Mouse (Mus musculus): Measurements from ENCODE around the gene Evpl. TPM values are rescaled to one million over a fixed set of nuclear protein-coding genes. Genes with fewer than 3 reads are reported as not detected.

Evpl gene
- total RNA-seq, 2 experiments from 2014 or later, result 0.26 to 0.59 TPM

DNA sequence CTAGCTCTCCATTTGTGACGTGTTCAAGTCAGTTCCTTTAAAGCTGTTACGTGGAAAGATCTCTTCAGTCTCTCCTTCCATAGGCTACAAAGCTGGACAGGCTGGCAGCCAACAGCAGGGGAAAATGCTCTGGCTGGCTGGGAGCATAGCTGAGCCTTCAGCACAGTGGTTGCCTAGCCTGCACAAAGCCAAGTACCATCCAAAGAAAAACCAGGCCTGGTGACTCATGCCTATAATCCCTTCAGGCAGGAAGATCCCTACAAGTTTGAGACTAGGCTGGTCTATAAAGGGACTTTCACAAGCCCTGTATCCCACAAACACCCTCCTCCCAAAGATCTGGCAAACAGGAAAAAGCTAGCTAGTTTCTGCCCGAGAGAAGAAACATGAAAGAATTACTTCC is 52.0 kb downstream of the Evpl start:
- DNase-seq (ENCODE audit: extremely low spot score in 1 of 2, low spot score in 1 of 2), result no peak

- no peak for DNase-seq (ENCODE audit: extremely low spot score in 1 of 2, low spot score in 1 of 2)
These were observed 59.3 kb downstream of the Evpl start for GRCm38 (mm10) chr11:116178411-116179121.

GRCm38 (mm10) chr11:116176010-116176409 is 61.9 kb downstream of the Evpl start:
- no peak for DNase-seq (ENCODE audit: extremely low spot score in 1 of 2, low spot score in 1 of 2)

DNA sequence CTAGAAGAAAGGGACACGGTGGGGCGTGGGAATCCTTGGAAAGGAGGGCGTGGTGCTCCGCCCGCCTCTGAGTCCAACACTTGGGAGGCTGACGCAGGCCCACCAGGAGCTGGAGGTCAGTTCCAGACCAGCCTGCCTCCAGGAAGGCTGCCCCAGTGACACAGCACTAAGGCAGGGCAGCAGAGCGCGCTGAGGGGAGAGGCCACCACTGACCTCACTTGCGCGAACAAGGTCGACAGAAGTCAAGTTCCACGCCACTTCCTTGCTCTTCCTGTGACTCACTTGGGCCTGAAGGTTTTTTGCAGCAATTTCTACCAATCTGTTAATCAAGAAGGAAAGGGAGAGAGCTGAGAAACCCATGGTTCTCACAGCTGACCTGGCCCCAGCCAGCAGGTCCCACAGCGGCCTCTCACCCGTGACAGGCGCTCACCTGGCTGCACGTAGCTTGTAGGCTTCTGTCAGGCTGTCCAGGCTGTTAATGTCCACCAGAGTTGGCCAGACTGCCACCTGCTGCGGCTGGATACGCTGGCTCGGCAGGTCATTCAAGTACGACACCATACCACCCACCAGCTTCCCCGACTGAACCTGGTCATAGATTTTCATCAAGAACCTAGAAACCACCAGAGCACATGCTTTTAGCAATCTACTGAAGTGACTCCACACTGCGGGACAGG is 63.0 kb downstream of the Evpl start:
- no peak for DNase-seq (ENCODE audit: extremely low spot score in 1 of 2, low spot score in 1 of 2)

DNA sequence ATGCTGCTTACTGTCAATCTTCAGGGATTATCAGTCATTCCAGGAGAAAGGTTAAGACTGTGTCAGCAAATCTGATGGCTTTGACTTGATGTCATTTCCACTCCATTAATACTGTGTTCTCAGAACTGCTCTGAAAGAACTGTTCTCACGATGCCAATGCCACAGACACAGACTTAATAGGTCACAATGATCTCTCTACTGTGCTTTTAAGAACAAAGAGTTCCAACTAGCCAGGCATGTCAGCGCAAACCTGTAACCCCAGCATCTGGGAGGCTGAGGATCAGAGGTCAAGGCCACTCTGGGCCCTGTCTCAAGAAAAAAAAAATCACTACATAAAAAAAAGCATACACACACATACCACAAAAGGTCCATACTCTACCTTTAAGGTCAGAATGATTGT is 65.9 kb downstream of the Evpl start:
- DNase-seq (ENCODE audit: extremely low spot score in 1 of 2, low spot score in 1 of 2), result no peak

Other genes with a start within 250 kb of the Evpl start
- gene Galk1, start 225.4 kb downstream of the Evpl start, total RNA-seq (2021), result 10 to 100 TPM; 14.0 to 16.9 TPM
- gene H3f3b, start 210.1 kb downstream of the Evpl start, total RNA-seq (2021), result 100 to 1,000 TPM; 281 to 291 TPM
- 10 to 100 TPM; 19.6 to 23.2 TPM for gene Unk, start 207.8 kb downstream of the Evpl start, total RNA-seq (2021)
- 1 to 10 TPM; 1.3 to 2.4 TPM for gene Unc13d, start 160.1 kb downstream of the Evpl start, total RNA-seq (2021)
- 100 to 1,000 TPM; 390 to 418 TPM for gene Wbp2, start 151.1 kb downstream of the Evpl start, total RNA-seq (2021)
- gene Trim47, start 110.9 kb downstream of the Evpl start, total RNA-seq (2021), result 1 to 10 TPM; 5.6 to 5.9 TPM
- 1 to 10 TPM; 6.2 to 7.1 TPM for gene Trim65, start 106.9 kb downstream of the Evpl start, total RNA-seq (2021)
- gene Mrpl38, start 99.2 kb downstream of the Evpl start, total RNA-seq (2021), result 10 to 100 TPM; 59.1 to 62.7 TPM
- gene Fbf1, start 69.9 kb downstream of the Evpl start, total RNA-seq (2021), result 10 to 100 TPM; 74.6 to 96.0 TPM
- 10 to 100 TPM; 41.4 to 45.1 TPM for gene Ten1, start 39.2 kb downstream of the Evpl start, total RNA-seq (2021)
- gene Acox1, start 39.0 kb downstream of the Evpl start, total RNA-seq (2021), result 100 to 1,000 TPM; 117 to 118 TPM
- gene Srp68, start 36.1 kb upstream of the Evpl start, total RNA-seq (2021), result 10 to 100 TPM; 61.5 to 61.7 TPM
- not detected for gene Galr2, start 42.9 kb upstream of the Evpl start, total RNA-seq (2021)
- gene Exoc7, start 69.2 kb upstream of the Evpl start, total RNA-seq (2021), result 10 to 100 TPM; 85.0 to 87.2 TPM
- 1 to 10 TPM; 5.4 to 7.1 TPM for gene Foxj1, start 97.3 kb upstream of the Evpl start, total RNA-seq (2021)
- 100 to 1,000 TPM; 241 to 258 TPM for gene Rnf157, start 175.0 kb upstream of the Evpl start, total RNA-seq (2021)
- gene Ubald2, start 196.0 kb upstream of the Evpl start, total RNA-seq (2021), result 10 to 100 TPM; 37.0 to 38.3 TPM
- not detected for gene Qrich2, start 228.2 kb upstream of the Evpl start, total RNA-seq (2021)